Mouse (Mus musculus): ENCODE measurements around the gene Rab3a.
A peak's percentile ranks its signal among the peaks of the same experiment; 100 is the strongest.

Gene Rab3a

DNA sequence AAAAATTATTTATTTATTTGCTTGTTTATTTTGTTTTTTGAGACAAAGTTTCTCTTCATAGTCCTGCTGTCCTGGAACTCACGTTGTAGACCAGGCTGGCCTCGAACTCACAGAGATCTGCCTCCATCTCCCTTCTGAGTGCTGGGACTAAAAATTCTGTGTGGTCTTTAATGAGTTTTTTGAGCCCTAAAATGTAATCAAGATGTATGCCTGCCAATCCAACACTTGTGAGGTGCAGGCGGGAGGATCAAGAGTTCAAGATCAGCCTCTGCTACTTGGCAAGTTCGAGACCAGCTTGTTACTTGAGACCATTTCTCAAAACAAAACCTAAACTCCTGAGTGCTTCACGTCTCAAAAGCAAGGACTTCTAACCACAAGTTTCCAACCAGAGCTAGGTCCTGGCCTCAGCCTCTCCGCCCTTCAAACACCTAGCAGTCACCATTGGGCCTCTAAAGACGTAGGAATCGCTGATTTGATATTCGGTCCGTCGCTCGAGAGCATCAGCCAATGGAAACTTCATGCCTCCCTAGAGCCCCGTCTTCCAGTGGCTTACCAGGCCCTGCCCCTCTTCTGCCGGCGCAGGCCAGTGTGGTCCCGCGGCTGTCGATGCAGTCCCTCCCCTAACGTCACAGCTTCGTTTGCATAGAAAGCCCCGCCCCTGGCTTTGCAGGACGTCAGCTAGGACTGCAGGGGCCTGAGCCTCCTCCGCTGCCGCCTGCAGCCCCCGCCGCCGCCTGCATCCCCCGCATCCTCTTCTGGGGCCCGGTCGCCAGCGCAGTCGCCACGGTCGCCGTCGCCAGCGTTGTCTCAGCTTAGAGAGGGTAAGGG lies at the start of gene Rab3a:
Gene Rab3a, plus strand, starts transcription at position 637 of the 828 bp plus-strand sequence.
- DNase-seq (ENCODE audit: low read depth), result peak; percentile 99

DNA sequence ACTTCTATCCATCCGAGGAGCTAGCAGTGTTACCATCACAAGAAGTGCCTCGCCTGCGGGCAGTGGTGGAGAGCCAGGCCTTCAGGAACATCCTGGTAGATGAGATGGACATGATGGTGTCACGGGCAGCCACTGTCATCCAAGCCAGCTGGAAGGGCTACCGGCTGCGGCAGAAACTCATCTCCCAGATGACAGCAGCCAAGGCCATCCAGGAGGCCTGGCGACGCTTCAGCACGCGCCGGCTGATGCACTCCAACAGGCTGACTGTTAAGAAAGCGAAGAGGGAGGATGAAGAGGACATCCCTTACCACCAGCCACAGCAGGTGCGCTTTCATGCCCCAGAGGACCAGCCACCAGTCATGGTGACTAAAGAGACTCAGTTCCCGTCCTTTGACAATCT lies 46.2 kb upstream of the Rab3a start:
- no peak for DNase-seq (ENCODE audit: low read depth)

GRCm38 (mm10) chr8:70709794-70710193 lies 44.7 kb upstream of the Rab3a start:
- DNase-seq (ENCODE audit: low read depth), result no peak

DNA sequence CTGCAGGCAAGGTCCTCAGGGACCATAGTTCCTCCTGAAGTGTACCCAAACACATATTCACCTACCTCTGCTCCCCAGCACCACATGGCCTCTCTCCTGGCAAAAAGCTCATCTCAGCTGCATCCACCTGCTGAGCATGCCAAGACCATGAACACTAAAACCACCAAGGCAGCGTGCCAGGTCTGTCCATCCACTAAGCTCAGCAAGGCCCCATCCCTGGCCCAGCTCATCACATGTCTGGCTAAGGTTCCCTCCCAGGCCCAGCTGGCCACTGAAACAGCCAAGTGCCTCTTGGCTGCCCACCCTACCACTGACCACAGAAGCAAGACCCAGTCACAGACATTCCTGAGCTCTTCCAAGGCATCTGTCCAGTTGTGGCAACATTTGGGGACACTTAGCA lies 44.2 kb upstream of the Rab3a start:
- no peak for DNase-seq (ENCODE audit: low read depth)

DNA sequence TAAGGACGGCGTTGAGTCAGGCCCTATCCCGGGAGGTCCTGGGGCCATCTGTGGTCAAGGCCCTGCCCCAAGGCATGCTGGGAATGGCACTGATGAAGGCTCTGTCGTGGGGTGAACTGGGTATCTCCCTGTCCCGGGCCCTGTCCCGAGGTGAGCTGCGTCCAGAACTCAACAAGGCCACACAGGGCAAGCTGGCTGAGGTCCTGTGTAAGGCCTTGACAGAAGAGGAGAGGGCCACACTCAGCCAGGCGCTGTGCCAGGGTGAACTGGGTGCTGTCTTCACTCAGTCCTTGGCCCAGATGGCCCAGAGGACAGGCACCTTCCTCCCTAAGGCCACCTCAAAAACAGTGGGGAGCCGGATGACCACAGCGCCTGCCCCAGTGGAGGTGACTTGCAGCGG lies 43.4 kb upstream of the Rab3a start:
- no peak for DNase-seq (ENCODE audit: low read depth)

GRCm38 (mm10) chr8:70713991-70714390 lies 40.5 kb upstream of the Rab3a start:
- no peak for DNase-seq (ENCODE audit: low read depth)

DNA sequence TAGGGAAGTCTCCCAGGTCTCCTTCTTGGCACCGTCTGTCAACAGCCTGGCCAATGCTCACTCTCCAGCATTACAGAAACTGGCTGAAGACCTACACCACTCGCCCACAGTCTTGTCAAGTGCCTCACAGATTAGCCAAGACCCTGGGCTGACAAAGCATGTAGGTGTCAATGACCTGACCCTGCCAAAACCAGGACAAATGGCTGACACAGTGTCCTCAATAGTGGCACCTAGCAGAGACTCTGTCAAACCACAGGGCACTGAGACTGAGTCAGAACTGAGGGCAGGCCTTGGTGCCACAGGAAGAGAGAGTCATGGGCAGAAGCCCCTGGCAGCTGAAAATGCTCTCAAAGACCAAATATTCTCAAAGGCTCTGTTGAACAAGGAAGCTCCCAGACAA lies 39.4 kb upstream of the Rab3a start:
- no peak for DNase-seq (ENCODE audit: low read depth)

DNA sequence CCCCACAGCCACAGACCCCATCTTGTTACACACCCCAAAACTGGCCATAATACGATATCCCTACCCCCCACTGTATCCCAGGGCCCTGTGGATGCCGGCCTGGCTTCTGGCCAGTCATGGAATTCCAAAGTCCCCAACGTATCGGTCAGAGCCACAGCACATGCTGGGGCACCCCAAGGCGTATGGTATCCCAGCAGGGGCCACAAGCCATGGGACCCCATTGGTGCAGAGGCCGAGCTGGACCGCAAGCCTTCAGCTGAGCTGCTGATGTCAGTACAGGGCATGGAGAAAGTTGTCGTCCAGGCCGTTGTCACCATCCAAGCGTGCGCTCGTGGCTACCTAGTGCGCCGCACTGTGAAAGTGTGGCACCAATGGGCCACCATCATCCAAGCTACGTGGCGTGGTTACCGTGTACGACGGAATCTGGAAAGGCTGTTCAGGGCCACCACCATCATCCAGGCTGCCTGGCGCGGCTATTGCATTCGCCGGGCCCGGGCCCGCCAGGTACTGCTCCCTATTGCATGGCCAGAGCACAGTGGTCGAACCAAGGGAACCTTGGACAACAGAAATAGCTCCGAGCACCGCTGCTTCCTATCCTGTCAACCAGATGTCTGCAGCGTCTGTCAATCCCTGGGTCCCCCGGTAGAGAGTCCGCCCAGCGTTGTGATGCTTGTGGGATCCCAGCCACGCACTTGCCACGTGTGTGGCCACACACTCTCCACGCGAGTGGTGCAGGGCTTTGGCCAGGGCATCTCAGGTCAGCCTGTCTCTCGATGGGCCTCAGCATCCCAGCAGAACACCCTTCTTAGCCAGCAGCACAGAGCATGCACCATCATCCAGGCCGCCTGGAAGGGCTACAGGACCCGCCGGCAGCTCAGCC lies 37.7 kb upstream of the Rab3a start:
- no peak for DNase-seq (ENCODE audit: low read depth)

DNA sequence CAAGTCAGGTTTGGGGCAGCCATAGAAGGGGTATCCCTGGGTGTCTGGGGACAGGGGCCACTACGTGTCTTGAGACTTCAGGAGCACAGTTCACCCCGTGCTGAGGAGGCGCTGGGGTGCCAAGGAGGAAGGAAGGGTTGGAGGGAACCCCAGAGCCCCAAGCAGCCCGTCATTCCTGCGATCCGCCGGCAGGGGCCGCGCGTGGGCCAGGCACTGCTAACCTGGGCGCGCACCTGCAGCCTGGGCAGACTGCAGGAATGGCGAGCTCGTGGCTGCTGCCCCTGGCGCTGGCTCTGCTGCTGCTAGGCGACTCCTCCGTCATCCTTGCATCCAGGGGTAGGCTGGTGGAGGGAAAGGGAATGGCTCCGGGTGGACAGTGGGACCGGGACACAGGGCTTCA lies 36.2 kb upstream of the Rab3a start, which contains the start of gene Gm3336:
Gene Gm3336, plus strand, starts transcription at position 247 of the 400 bp plus-strand sequence.
- DNase-seq (ENCODE audit: low read depth), result no peak

- DNase-seq (ENCODE audit: low read depth), result no peak
Measured at GRCm38 (mm10) chr8:70719796-70720270, 34.6 kb upstream of the Rab3a start.

GRCm38 (mm10) chr8:70720739-70721138 lies 33.7 kb upstream of the Rab3a start:
- peak; percentile 38 for DNase-seq (ENCODE audit: low read depth)

DNA sequence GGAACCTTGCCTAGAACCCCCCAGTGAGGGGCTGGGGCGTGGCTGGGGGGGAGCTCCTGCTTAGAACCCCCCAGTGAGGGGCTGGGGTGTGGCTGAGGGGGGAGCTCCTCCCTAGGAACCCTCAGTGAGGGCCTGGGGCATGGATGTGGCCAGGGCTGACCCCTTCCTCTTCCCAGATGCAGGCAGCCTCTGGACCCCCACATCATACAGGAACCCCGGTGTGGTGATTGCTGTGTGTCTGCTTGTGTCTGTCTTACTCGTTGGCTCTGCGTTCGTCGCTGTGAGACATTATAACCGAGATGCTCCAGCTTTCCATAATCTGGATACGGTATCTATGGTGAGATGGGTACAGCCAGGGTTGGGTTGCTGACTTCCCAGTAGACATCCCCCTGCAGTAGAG lies 32.9 kb upstream of the Rab3a start:
- no peak for DNase-seq (ENCODE audit: low read depth)

DNA sequence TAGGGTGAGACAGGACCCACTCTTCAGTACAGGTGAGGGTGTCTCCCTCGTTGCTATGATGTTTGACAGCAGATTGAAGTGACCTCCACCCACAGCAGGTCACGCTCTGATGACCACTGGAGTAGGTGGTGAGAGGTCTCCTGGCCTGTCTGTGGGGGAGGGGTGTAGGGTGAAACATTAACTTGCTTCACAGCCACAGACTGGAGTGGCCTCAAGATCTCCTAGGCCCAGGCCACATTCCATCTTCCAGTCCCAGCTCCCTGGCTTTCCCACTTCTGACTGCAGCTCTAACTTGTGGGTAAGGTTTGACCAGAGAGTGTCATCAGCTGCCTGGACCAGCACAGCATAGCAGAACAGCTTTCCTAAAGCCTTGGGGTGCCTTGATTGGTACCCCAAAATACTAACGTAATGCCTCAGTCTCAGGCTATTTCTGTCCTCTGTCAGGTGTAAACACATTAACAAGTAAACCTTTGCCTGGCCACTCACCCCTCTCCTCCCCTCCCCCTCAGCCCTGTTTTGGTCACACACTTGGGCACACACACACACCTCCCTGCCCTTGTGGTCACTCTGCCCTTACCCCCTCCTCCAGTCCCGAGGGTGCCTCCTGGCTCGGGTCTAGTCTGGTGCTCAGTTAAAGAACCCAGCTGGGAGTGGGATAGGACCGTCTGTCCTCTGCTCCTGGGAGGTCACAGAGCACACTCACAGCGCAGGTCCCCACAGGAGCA lies 30.8 kb upstream of the Rab3a start, which contains the start of gene Pde4c:
Gene Pde4c, plus strand, starts transcription at position 235 of the 725 bp plus-strand sequence.
- no peak for DNase-seq (ENCODE audit: low read depth)

DNA sequence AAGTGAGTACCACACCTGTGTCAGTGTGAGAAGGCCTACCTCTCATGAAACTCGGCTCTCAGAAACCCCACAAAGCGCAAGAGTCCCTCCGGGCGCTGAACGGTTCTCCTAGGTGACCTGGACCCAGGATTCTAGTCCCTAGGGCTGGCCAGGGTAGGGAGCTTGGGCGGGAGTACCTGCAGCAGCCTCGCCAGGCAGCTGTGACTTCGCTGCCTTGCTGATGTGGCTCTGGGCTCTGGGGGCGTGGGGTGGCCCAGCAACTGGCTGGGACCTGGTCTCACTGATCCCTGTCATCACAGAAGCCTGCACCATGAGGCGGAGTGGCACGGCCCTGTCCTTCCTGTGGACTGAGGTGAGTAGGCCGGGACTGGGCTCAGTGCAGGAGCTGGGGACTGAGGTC lies 30.3 kb upstream of the Rab3a start:
- no peak for DNase-seq (ENCODE audit: low read depth)

- DNase-seq (ENCODE audit: low read depth), result no peak
Measured at GRCm38 (mm10) chr8:70725792-70726447, 28.6 kb upstream of the Rab3a start.

DNA sequence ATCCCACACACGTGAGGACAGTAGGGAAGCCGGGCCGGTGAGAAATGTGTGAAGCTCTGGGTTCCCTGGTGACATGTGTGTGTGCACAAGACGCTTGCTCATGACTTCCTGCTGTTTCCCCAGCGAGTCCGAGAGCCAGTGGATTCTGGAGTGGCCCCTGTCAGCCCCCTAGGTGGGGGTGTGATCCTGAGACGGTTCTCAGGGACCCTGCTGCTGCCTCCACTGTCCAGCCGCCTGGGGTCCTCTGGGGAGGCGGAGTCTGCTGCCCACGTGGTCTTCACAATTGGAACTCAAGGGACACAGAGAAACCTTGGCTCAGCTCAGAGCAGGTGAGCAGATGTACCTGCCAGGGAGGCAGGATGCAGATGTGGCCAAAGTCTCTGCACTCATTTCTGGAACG lies 27.8 kb upstream of the Rab3a start:
- no peak for DNase-seq (ENCODE audit: low read depth)

DNA sequence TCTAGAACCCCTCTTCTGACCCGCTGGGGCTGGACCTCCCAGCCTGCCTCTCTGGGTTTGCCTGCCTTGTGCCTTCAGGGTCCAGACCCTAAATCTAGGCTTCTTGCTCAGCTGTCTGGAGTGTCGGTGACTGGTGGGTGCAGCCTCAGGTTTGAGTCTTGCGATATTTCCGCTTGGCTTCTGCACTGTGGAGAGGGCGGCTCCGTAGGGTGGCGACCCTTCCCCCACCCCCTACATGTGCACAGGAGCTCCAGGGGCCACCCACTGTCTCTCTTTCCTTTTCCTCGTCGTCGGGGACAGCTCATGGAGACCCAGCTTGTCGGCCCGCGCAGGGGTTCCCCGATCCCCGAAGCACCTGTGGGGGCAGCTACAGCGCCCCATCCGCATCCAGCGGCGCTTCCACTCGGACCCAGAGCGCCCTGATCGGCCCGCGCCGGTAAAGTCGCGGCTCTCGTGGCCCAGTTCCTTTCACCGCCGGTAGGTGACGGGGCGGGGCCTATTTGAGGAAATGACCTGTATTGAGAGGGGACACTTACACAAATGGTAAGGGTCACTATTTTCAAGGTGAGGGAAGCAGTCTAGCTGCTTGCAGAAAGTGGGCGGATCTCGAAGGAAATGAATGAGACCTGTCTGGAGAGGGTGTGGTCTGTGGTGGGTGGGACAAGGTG lies 24.5 kb upstream of the Rab3a start:
- no peak for DNase-seq (ENCODE audit: low read depth)

DNA sequence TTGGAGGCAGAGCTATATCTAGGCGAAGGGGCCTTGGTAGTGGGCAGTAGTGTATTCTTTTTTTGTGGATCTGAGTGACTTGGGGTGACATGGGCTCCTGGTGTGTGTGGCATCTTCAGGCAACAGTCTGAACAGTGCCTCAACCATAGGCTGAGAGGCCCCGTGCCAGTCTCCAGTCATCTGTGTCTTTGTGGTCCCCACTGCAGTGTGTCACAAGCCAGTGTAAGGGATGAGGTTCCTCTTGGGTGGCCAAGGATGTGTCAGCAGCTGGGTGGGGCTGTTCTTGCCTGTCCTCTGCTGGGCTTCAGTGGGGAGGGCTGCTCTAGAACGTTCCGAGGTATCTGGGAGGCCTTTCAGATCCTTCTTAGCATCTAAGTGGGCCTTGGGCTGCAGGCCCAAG lies 23.5 kb upstream of the Rab3a start:
- no peak for DNase-seq (ENCODE audit: low read depth)

DNA sequence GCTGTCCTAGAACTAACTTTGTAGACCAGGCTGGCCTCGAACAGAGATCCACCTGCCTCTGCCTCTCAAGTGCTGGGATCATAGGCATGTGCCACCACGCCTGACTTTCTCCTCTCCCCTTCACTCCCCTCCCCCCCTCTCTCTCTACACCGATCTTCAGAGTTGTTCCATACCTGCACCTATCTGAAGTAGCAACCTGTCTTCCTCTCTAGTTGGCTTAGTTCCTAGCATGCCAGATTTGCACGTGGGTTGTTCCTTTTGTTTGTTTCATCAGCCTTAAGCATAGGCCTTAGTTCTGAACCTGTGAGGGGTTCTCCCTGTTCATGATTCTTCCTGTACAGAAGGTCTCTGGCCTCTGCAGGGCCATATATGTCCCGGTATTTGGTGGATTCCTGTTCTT lies 16.8 kb upstream of the Rab3a start:
- no peak for DNase-seq (ENCODE audit: low read depth)

- DNase-seq (ENCODE audit: low read depth), result no peak
Measured at GRCm38 (mm10) chr8:70738211-70738610, 16.3 kb upstream of the Rab3a start.

- no peak for DNase-seq (ENCODE audit: low read depth)
Measured at GRCm38 (mm10) chr8:70741661-70742060, 12.8 kb upstream of the Rab3a start.
